Mouse (Mus musculus): Measurements from ENCODE around the gene Rundc3a.

The Rundc3a gene

GRCm38 (mm10) chr11:102434406-102434805 lies 41.2 kb downstream of the Rundc3a start:
- peak; percentile 93 for DNase-seq (ENCODE audit: low spot score)

DNA sequence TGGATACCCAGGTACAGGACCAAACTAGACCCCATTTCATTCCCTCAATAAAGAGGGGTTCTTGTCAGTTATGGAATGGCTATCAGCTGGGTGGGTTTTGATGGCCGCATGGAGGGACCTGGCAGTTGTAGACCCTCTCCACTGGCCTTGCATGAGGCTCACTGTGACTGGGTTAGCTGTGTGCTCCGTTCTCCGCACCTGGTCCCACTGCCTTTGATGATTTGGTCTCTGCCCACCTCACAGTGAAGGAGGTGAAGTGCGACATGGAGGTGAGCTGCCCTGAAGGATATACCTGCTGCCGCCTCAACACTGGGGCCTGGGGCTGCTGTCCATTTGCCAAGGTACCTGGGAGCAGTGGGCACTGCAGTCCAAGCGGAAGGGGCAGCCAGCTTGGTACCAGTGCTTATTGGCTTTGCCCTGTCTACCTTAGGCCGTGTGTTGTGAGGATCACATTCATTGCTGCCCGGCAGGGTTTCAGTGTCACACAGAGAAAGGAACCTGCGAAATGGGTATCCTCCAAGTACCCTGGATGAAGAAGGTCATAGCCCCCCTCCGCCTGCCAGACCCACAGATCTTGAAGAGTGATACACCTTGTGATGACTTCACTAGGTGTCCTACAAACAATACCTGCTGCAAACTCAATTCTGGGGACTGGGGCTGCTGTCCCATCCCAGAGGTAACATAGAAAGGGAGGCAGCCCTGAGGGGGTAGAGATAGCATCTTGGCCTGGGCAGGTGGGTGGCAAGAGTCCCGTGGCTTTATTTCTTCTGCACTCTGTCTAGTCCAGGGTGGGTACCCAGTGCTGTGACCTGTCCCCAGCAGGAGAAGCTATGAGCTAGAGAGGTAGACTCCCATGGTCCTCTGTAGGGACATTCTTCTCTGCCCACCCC lies 41.9 kb downstream of the Rundc3a start:
- DNase-seq (ENCODE audit: low spot score): no peak

- DNase-seq (ENCODE audit: low spot score): no peak
These were observed 42.7 kb downstream of the Rundc3a start for GRCm38 (mm10) chr11:102435754-102436470.

- DNase-seq (ENCODE audit: low spot score): no peak
These were observed 43.2 kb downstream of the Rundc3a start for GRCm38 (mm10) chr11:102436471-102436790.

DNA sequence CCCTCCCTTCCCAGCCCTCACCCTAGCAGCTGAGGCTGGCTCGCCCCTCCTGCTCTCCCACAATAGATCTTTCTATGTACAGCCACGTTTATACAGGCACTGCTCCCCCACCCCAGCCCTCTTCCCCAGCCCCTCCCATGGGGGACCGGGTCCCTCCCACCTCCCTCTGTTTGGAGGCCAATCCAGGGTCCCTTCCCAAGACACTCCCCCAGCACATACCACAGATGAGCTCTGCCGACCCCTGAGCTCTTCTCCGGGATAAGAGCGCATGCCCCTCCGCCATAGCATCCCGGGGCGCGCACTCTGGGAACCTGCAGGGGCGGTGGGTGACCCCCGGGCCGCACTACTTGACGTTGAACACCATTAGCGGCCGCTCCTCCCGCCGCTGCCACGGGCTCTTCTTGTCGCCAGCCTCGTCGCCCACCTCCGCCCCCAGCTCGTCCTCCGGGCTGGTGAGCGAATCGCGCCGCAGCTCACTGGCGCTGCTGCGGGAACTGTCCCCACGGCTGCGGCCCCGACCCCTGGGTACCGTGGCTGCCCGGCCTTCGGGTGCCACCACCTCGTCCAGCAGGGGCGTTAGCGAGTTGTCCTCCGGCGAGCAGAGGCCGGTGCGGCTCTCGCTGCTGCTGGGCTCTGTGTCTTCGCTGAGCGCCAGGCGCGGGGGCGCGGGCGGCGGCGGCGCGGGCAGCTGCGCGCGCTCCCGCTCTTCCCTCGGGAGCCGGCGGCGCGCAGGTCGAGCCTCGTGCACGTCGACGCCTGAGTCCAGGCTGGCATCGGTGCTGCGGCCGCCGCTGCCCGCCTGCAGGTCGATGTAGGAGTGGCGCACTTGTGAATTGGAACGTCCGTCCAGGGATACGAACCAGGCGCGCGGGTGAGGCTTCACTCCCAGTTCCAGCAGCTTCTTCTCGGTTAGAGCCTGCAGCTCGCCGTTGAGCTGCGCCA lies 44.2 kb downstream of the Rundc3a start:
- peak; percentile 86 for DNase-seq (ENCODE audit: low spot score)

- DNase-seq (ENCODE audit: low spot score): peak; percentile 96
These were observed 45.2 kb downstream of the Rundc3a start for GRCm38 (mm10) chr11:102438212-102439092.

DNA sequence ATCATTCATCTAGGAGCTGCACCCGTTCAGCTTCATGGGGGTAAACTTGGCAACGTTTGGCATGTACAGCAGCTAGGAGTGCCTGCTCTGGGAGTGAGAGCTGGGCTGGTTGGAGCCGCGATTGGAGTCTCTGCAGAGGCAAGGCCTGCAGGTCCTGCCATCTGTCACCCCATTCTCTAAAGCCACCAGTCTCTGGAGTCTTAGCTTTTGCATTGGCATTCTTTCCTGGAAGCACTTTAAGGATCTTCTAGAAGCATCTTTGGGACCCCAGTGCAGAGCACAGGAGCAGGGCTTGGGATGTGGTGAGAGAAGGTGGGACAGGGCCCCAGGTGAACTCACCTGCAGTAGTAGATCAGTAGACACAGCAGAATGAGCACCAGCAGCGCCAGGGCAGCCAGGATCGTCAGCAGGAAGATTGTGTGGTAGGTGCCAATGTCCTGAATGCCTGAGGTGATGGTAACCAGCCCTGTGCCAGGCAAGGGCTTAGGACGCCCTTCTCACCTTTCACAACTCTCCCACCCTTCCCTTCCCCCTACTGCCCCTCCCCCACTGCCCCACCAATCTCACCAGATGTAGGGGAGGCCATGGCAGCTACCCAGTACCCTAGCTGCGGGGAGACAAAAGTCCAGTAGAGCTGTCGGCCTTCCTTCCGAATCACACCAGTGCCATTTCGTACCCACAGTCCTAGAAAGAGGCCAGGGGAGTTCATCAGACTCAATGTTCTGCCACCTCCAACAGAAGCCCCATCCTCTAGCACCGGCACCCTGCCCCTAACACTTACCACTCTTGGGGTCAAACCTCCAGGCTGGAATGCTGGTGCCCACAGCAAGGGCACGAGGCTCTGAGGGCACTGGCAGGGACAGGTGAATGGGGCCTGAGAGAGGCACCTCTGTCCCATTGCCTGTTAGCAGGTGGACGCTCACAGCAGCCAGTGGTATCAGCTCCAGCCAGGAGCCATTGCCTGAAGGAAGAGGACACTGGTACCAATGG lies 46.2 kb downstream of the Rundc3a start:
- no peak for DNase-seq (ENCODE audit: low spot score)

DNA sequence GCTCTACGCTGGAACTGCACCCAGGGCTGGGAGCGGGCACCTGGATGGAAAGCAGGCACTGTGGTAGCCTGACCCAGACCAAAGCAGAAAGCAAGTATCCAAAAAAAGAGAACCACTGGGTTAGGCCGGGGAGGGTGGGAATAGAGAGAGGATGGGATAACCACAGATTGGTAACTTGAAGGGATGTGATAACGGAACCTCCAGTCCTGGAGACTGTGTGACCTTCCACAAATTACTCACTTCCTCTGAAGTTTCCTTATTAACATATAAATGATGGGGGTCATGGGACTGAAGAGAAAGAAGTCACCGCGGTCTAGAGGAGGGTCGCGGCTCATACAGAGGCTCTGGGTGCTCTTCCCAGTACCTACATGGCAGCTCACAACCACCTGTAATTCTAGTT lies 47.1 kb downstream of the Rundc3a start:
- no peak for DNase-seq (ENCODE audit: low spot score)

DNA sequence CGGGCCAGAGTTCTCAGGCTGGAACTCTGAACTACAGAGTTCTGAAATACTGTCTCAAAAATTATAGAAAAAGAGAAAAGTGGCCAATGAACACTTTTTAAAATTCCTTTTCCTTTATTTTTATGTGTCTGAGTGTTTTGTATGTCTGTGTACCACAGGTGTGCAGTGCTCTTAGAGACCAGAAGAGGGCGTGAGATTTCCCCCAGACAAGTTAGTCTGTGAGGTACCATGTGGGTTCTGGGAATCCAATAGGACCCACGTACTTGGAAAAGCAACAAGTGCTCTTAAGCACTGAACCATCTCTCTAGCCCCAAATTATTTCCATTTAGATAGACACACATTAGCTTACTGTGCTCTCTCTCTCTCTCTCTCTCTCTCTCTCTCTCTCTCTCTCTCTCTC lies 48.2 kb downstream of the Rundc3a start:
- no peak for DNase-seq (ENCODE audit: low spot score)

DNA sequence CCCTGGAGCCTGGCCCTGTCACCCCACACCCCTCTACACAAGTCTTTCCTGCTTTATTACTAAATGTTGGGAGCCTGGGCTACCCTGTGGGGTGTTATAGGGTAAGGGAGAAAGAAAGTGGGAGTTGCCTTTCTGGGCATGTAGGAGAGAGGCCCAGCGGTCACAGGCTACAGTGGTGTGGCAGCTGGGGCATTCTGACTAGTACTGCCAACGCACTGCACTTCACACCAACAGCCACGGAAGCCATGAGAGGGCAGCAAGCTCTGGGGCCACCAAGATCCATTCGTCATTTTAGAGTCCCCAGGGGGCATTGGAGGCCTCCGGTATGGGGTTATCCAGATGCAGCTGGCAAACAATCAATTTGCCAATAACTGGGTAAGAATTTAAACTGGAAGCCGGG lies 48.9 kb downstream of the Rundc3a start:
- no peak for DNase-seq (ENCODE audit: low spot score)

DNA sequence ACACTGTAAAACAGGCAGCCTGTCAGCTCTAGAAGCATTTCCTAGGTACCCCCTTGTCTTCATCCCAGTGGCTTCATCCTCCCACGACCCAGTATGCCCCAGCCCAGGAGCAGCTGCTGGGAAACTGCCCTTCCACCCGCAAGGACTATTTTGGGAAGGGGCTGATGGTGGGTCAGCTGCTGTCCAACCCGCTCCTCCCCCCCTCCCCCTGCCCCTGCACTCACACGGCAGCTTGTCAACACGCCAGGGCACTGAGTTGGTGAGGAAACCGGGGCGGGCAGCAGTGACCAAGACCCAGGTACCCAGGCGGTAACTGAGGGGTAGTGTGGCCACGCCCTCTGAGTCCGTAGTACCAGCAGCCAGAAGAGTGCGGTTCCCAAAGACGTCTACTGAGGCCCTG lies 50.5 kb downstream of the Rundc3a start:
- no peak for DNase-seq (ENCODE audit: low spot score)

DNA sequence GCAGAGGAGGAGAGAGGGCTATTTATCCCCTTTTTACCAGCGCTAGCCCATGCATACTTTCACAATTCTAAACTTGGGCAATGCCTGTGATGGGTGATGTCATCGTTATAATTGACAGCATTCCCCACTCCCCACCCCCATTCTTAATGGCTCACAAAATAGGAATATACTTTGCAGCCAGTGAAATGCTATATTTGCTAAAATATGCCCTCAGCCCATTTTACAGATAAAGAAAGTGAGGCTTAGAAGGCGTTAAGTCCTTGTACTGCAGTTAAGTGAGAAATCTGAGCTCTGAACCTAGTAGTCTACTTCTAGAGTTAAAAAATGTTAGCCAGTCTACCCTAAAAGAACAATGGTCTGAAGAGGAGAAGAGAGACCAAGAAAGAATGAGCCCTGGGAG lies 51.1 kb downstream of the Rundc3a start:
- no peak for DNase-seq (ENCODE audit: low spot score)

GRCm38 (mm10) chr11:102444781-102445180 lies 51.6 kb downstream of the Rundc3a start:
- DNase-seq (ENCODE audit: low spot score): no peak

DNA sequence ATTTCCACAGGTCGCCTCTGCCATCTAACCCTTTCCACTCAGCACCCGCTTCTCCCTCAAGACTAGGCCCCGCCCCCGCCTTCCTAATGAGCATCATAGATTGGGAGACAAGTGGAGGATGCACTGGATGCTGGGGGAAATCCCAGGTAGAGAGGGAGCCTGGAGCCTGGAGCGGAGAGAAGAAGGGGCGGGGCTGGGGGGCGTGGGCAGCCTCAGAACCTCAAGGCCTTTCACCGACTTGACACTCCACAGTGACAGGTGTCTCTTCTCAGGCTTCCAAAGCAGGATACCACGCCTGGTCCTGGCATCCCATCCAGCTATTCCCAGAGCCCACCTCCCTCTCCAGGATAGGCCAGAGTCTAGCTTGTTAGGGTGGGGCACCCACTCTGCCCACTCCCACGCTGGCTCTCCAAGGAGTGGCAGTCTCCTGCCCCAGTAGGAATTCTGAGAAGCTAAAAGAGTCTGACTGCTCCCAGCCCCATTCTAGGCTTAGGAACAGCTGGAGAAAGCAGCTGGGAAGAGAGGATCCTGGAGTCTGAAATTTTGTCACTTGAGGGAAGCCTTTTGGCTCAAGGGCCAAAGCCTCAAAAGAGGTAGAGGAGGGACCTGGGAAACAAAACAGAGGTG lies 52.2 kb downstream of the Rundc3a start:
- peak; percentile 73 for DNase-seq (ENCODE audit: low spot score)

GRCm38 (mm10) chr11:102445891-102446361 lies 52.7 kb downstream of the Rundc3a start:
- no peak for DNase-seq (ENCODE audit: low spot score)

DNA sequence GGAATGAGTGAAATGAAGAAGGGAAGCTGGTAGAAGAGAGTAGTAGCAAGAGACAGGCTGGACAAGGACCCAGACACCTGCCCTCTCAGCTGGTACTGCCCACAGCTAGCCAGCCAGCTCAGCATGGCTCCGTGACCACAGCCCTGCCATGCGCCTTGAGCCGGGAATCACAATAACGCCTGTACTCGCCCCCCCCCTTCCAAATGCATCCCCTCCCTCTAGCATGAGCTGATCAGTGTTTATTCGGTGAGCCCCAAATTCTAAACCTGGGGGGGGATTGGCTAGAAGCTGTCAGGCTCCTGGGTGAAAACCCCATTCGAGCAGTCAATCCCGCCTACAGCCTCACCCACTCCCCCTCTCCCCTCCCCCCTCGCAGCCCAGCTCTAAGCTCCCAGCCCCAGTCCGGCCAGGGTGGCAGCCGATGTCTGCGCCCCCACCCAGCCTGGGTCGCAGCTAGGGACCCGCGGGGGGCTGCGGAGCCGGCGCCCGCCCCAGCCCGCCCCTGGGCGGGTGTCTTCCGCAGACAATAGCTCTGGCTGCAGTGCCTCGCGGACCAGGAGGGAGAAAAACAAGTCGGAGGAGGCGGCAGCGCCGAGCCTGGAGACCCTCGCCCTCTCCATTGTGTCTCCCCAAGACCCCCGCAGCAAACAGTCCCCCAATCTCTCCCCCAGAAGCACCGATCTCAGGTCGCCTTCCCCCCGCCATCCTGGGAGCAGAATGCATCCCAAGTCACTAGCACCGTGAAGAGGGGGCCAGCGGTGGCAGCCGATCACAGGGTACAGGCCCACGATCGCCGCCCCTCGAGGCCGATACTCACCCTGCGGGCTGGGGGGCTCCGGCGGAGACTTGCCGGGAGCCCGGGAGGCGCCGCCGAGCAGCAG lies 53.6 kb downstream of the Rundc3a start:
- peak; percentile 66 for DNase-seq (ENCODE audit: low spot score)

DNA sequence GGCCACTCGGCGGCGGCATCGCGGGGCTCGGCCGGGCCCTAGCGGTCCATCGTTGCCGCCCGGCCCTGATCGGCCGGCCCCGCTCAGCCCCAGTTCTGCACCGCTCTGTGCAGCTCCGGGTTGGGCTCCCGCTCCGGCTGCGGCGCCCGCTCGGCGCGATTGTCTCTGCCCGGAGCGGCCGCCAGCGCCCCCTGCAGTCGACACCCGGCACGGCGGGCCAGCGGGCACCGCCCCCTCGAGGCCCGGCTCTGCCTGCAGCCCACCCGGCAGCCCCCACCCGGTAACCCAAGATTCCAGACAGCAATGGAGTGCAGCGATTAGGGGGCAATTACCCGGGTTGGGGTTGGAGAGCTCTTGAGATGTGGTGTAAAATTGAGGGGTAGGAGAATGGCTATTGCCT lies 54.3 kb downstream of the Rundc3a start, which contains the start of gene Fam171a2:
TSS of gene Fam171a2 (minus strand) at position 186 of the 400 bp plus-strand sequence.
- DNase-seq (ENCODE audit: low spot score): peak; percentile 90

- no peak for DNase-seq (ENCODE audit: low spot score)
These were observed 55.1 kb downstream of the Rundc3a start for GRCm38 (mm10) chr11:102448327-102448726.
